Mouse (Mus musculus): Measurements from ENCODE around the gene Ica1.

Gene Ica1

DNA sequence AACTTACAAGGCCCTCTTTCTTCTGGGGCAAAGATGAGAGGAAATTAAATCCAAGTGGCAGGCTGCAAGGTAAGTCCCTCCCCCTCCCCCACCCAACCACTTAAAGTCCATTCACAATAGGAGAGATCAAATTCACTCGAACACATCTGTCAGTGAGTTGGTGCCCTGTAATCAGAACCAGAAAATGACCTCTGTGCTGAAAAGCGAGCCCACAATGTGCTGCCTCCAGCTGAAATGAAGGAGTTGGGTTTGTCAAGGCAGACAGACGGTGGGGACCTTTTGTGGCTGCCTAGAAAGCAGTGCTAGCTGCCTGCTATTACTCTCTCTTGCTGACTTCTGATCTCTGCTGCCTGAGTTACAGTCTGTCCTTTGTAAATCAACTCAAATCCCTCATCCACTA, 35.8 kb downstream of the Ica1 start:
- DNase-seq (ENCODE audit: low spot score) = no peak

DNA sequence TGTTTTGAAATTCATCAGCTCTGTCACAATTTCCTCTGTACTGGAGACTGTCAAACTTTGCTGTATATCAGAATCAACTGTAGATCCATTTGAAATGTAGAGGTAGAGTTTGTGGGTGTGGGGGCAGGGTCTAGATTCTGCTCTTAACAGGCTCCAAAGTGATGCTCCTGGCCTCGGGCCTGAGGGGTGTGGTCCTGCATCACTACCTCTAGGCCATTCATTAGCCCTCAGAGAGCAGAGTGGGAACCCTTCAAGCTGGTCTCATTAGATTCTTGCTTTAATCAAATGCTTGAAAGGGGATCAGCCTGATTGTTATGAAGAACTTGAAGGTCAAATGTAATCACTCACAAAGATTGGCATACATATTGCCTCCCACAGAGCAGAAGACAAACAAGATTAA, 36.6 kb downstream of the Ica1 start:
- no peak for DNase-seq (ENCODE audit: low spot score)

DNA sequence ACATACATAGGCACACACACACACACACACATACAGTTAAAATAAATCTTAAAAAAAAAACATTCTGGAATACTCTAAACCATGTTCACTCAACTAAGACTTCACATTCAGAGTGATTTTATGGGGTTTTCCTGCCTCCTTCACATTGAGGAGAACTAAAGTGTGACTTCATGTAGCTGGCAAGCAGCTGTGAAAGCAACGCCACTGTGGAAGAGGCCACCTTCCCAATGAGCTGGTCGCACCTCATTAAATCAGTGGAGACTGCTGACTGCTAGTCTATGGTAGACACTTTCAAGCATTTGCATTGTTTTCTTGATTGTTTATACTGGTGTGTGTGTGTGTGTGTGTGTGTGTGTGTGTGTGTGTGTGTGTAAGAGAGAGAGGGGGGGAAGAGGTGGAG, 38.2 kb downstream of the Ica1 start:
- no peak for DNase-seq (ENCODE audit: low spot score)

DNA sequence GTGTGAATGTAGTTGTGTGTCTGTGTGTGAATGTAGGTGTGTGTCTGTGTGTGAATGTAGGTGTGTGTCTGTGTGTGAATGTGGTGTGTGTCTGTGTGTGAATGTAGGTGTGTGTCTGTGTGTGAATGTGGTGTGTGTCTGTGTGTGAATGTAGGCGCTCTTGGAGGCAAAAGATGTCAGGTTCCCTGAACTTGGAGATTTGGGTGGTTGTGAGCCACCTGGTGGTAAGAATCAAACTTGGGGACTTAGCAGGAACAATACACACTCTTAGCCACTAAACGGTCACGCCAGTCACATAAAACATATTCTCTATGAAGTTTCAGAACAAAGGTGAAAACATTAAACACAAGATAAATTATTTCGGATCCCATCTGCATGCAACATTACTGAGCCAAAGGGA, 39.9 kb downstream of the Ica1 start:
- DNase-seq (ENCODE audit: low spot score) = peak; percentile 39

DNA sequence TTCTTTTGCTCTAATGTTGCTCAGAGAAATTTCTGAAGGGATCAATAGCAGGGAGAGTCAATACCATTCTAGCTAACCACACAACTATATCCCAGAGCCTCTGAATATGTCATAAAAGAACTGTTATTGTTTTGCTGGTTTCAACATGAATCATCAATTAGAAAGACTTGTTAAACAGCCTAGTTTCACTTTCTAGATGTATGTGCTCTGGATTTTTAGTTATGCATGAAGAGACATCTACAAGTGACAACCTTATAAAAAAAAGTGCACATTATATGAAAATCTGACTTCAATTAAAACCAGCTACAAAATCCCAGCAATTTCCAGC, 41.8 kb downstream of the Ica1 start:
- DNase-seq (ENCODE audit: low spot score) = no peak

DNA sequence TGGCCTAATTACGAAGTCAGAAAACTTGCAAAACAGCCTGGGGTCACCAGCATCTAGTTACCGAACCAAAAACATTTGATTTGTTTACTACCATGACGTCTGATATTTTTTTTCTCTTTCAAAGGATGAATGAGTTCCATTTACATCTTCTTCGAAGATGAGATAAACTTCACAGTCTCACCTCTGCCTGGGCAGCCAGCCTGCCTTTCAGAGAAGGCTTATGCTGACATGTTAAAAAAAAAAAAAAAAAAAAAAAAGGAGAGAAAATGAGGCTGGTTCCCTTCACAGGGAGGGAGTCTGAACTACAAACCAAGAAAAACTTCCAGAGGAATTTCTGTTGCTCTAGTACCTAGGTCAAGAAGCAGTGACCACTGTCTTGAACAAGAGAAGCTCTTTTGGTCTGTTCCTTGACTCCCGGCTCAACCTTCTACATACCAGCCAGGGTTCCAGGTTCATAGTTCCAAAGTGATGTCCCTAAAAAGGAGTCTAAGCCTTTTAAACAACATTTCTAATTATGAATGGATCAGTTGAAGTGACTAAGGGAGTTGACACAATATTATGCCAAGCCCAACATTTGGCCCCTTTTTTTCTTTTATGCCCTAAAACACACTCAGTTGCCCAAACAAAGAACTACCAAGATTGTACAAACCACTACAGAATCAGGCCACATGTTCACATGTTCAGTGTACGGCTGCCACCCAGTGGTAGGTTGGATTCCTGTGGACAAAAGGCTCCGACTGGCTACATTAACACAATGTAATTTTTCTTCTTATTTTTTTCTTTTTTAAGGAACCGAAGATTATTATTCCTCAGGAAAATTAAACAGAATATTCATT, 42.4 kb downstream of the Ica1 start:
- DNase-seq (ENCODE audit: low spot score) = peak; percentile 85

DNA sequence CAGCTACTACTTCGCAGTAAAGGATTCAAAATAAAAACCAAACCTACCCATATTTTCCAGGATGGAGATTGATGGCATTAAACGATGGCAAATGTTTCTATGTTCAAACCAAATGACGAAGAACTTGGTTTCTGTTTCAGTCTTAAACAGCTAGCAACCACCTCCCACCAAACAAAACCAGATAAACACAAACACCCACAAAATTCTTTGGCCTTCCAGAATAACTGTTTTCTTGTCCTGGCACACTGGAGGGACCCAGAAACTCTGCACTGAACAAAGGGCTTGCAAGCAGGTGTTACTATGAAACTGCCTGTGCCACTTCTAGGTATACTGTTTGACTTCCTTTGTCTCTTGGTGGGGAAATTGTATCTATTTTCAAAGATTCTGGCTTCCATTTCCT, 43.2 kb downstream of the Ica1 start:
- no peak for DNase-seq (ENCODE audit: low spot score)

DNA sequence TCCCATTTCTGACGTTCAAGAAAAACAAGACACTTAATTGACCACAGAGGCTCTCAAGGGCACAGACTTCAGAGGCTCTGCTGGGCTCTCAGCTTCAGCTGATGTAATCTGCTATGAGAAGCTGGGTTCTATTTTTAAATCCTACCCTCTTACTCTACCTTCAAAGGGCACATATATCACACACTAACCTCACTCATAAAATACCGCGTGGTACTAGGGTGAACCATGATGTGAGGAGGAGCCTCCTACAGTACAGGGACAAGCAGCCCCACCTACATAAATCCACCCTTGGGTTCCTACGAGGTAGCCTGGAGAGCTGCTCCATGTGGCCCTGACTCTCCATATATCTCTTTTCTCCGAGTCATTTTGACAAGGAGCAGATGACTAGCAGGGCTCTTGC, 45.8 kb downstream of the Ica1 start:
- peak; percentile 27 for DNase-seq (ENCODE audit: low spot score)

DNA sequence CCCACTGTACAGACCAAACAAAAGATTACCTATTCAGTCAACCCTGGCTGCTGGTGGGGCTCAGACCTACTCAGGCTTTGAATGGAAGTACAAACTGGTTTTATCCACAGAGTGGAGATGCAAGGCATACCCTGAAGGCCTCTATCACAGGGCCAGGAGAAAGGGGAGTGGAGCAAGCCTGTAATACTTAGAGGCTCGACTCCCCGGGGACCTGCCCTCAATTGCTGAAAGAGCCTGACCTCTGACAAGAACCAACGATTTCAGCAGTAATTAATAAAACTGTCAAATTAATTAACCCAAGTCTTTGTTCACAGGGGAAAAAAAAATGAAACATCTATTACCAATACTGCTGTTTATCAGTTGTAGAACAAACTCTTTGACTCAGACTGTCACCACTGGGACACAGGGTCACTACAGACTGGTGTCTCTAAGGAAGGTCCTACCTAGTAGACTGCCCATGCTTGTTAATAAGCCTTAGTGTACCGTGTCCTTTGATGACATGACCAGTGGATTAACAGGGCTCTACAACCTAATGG, 46.6 kb downstream of the Ica1 start:
- peak; percentile 72 for DNase-seq (ENCODE audit: low spot score)

DNA sequence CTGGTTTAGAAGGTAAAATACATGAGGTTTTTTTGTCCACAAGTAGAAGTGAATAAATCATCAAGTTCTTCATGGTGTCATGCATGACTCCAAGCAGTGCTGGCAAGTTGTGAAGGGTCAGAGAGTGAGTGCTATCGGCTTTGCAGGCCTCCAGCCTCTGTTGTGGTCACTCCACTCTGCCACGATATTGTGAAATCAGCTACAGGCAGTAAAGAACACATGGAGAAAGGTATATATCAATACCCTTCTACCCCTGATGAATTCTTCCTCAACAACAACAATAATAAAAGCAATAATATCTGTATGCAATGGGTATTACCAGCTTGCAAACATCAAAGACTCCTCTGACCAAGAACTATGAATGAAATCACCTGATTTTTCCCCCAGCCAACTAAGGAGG, 47.9 kb downstream of the Ica1 start:
- DNase-seq (ENCODE audit: low spot score) = no peak

DNA sequence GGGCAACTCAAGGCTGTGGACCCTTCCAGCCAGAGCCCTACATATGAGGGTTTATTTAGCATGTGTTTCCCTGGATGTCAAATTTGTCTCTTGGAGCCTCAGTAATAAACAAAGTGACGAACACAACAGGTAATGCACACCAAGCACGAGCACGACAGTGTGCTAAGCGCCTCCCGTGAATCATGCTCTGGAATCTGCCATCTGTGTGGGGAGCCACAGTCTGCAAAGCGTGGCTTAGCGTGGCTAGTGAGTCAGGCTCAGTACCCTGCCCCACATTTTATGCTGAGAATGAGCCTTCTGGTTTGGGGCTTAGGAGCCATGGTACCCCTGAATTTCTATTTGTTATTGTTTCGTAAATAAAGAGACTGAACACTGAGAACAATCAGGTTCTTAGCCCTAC, 50.5 kb downstream of the Ica1 start:
- no peak for DNase-seq (ENCODE audit: low spot score)

DNA sequence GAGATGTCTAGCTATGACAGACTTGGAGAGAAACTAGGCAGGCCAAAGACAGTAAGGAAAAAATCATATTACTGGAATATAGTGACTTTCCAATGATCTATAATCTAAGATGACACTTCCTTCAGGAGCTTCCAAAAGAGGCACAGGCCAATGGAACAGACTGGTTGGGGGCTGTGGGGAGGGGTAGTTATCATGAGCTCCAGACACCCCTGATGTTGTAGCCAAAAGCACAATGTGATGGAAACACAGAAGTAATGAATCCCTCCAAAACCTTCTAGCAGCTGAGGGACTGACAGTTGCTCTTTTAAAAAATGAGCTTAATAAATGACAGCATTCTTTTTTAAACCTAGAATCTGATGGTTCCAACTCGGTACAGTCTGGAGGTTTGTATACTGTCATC, 52.7 kb downstream of the Ica1 start:
- no peak for DNase-seq (ENCODE audit: low spot score)

DNA sequence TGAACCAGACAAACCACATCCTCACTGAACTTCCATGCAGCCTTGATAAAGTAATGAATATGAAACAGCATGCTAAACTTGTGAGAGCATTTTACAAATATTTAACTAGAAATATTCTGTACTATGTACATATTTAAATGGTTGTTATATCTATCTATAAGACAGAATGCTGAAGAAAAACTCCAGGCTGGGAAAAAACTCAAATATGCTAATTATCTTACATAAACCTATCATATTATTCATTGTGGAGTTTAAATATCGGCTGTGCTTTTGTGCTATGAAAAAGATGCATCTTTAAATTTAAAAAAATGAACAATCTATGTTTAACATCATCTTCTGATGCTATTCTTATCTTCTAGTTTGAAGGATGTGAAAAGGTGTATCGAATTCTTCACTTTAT, 58.6 kb downstream of the Ica1 start:
- no peak for DNase-seq (ENCODE audit: low spot score)

DNA sequence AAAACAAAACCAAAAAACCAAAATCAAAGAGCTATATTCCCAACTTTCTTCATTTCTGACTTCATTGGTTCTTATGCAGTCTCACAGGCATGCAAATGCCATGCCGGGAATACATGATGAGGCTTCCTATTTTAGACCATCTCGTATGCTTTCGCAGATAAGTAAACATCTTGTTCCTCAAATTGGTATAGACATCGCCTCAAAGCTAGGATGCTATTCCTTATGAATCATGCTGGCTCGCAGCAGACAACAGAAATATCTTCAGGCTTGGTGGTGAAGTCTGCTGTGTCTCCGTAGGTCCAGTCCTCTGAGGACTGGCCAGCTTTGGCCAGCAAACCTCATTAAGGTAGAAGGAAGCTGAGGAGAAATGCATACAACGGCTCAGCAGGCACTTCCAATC, 60.3 kb downstream of the Ica1 start:
- DNase-seq (ENCODE audit: low spot score) = no peak

DNA sequence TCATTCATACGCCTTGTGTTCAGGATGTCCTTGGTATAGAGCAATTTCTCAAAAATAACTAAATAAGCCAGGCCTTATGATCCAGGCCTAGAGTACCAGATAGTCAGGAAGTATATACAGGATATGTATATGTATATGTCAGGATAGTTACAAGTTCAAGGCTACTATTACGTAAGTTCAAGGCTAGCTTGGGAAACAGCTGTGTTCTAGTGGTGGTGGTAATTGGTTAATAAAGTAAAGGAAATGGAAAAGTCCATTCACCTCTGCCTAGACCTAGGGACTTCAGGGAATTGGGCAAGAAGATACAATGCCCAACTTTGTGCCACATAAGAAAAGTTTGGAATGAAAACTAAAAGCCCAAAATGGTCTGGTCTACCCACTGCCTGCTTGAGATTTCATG, 61.7 kb downstream of the Ica1 start:
- no peak for DNase-seq (ENCODE audit: low spot score)

DNA sequence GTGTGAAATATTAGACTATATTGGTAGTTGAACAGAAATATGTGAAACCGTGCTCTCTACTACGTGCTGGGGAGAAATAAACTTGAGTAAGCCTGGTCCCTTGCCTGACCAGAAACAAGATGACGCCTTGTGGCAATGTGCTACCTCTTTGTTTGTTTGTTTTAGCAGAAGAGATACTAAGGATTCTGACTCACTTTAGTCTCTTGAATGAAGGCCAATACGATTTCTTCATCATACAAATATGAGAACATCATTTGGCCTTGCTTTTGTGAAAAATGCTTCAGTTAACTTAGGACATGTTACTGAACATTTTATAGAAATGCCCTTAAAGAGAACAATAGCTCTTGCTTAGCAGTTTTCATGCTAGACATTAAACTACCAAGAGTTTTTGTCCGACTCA, 67.0 kb downstream of the Ica1 start:
- no peak for DNase-seq (ENCODE audit: low spot score)

DNA sequence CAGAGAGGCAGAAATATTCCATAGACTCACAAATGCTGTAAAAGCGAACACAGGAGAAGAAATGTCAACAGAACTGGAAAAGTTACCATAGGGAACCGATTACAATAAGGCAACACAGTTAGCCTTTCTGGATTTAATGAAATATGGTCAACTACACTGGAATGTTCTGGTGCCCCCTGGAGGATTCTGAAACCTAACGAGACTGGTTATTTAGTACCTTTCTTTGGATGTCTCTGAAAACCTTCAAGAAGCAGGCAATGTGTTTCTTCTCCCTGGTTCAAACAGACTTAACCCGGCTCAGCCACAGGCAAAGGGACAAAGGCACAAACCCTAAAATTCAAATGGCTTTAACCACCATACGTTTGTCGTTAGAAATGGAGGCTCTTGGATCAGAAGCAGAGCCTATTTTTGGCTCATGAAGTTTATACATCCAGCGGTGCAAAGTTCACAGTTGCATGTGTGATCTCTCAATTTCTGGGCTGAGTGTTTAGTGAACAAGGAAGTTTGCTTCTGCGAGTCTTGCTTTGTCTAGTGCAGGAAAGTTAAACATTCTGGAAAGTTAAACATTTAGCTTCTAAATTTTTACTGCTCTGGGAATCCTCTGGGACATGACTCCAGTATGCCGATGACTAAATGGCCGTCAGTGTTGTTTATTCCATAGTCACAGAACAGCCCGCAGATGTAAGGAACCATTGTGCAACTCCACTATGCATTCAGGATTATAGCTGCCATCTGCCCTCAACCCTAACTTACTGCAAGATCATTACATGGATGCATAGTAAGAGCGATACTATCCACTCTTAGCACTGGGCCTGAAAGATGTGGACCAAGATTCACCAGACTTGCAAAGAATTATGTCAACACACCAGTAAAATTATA, 83.4 kb downstream of the Ica1 start:
- DNase-seq (ENCODE audit: low spot score) = peak; percentile 52

DNA sequence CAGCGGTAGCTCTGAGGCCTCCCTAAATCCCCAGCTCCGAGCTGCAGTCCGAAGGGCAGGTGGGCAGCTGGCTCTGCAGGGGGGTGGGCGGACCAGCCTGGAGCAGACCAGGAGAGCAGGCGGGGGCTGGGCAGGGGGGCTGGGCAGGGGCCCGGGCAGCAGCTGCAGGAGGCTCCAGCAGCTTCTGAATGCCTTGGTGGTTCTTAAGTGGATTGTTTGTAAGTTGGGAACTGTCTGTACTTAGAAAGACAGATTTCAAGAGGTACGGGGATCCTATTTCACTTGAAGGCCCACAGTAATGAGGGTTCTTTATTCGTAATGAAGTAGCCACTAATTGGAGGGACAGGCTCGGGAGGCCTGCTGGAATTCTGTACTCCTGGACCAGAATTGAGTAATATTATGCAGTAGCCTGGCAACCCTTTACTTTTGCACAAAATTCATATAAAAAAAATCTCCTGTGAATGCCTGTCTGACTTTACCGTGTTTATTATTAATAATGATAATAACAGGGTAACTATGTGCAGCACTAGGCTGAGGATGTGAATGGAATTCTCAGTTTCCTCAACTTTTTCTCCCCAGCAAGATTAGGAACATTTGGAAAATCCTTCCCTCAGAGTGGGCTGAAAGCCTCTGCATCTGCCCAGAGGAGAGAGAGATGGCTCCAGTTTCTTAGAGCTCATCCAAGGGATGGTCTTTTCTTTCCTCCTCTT, 84.2 kb downstream of the Ica1 start:
- DNase-seq (ENCODE audit: low spot score) = peak; percentile 29

DNA sequence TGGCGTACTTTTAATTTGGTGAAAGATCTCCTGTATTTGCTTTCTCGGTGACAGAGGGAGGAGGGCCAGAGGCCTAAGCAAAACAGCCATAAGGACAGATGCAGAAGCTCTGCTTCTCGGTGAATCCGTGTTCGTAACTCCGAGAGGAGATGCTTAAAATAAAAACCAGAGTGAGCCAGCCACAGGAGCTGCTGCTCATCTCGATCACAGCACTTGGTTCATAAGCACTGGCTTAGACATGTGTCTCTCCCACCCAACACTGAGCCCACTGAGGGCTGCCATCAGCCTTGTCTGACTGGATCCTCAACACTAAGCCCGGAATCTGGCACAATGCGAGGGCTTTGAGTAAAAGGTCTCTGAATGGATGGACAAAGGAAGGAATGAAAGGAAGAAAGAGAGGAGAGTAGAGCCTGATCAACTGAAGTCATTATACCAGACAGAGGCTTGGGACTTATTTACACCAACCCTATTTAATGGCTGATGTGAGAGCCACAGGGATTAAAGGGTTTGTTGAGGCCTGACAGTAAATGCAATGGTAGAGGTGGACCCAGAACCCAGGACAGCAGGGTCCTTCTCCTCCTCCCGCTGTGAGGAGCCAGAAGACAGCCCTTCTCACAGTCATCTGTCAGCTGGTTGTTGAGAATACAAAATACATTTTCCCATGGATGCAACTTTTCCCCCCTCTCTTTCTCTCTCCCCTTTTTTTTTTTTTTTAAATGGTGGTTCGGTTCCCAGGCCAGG, 85.0 kb downstream of the Ica1 start:
- DNase-seq (ENCODE audit: low spot score) = peak; percentile 6

DNA sequence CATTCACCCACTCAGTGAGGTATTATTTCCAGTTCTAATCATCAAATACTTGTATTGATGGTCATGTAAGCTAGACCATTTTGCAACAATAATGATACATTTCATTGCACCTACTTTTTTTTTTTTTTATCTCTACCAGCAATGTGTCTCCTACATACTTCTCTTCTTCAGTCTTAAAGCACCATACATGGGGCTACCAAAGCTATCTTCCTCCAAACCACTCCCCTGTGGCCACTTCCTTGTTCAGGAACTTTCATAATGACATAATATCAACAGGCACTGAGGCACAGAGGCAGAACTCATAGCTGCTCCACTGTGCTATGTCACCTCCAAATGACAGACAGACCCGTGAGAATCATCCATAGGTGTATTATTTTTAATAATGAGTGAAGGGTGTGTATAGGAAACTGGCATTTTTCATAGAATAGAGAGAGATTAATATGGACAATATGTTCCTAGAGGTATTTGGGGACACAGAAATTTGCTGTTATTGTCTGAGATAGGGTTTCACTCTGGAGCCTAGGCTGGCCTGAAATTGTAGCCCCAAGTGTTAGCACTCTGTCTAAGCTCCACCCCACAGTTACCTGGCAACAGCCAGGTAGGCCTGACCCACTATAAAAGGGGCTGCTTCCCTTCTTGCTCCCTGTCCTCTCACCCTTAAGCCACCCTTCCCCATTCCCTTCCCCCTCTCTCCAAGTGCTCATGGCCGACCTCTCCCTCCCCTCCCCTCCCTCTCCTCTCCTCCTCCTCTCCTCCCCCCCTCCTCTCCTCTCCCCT, 86.9 kb downstream of the Ica1 start:
- no peak for DNase-seq (ENCODE audit: low spot score)

DNA sequence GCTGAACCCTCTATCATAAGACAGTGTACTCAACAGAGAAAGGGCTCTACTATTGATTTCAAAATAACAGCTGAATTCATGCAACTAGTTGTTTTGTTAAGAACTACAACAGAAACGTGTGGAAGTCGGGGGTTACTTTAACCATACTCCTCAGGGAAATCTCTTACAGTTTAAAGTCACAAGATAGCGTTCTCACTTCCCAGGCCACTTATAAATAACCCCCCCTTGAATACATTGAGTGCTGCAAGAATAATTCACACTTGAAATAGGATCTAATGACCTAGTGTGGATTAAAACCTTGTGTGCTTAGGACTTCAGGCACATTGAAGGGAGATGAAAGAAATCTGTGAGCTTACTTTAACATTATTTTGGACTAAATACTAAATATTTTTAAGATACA, 87.8 kb downstream of the Ica1 start:
- DNase-seq (ENCODE audit: low spot score) = no peak
